Mouse (Mus musculus) G1E (cell line): ENCODE measurements at regions not wholly inside any gene's neighbourhood (a gene's known extent, or its start where the extent isn't known, plus 50 kb on each side); places are given as distances from the start of the nearest gene placed in this dataset.

Source experiments
- CTCF ChIP-seq: IDR thresholded peaks from 2 replicates; pipeline ENCODE4 v1.5.1; 2012; ENCODE audit warnings: low read depth, low read length, inconsistent platforms, mixed read lengths
- GATA1 ChIP-seq: IDR thresholded peaks from 2 replicates; pipeline ENCODE4 v1.6.1; 2012; ENCODE audit warnings: borderline replicate concordance, low read length, inconsistent platforms, mixed read lengths
- GATA2 ChIP-seq: IDR thresholded peaks from 2 replicates; pipeline ENCODE4 v1.6.1; 2012; ENCODE audit warnings: low read depth, low read length, inconsistent platforms, borderline replicate concordance
- POLR2AphosphoS5 ChIP-seq: IDR thresholded peaks from 2 replicates; pipeline ENCODE4 v1.6.1; 2012; ENCODE audit warnings: low read depth, low read length, inconsistent platforms; ENCODE audit not compliant: insufficient replicate concordance
- TAL1 ChIP-seq: conservative IDR thresholded peaks from 2 replicates; pipeline ENCODE4 v1.6.1; 2012; ENCODE audit warnings: low read depth, low read length, inconsistent platforms, mixed read lengths

DNA sequence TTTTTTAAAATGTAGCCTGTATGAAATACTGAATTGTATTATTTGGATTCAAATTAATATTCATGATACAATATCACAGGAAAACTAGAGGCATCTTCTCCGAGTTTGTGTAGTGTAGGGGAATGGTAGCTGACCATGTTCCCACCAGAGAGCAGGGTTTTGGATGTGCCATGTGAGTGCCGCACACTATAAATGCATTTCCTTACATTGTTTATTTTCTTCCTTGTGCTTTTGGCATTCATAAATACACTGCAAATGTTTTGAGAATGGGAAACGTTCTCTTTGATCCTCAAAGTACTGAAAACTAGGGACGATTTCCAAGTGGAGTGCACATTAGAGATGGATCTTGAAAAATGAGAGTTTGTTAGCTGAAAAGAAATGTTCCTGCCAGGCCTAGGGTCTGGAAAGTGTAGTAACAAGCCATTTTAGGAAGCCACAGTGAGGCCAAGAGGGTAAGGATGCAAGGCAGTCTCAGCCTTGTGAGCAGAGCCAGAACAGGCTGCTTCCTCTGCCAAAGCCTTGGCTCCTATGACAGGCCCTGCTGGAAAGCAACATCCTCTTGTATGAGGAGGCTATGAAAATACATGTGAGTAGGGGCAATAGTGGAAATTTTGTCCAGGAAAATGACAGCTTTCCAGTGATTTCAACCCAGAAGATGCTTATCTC, 331.8 kb downstream of the Inhba start:
- no peak for TF ChIP-seq CTCF
- no peak for TF ChIP-seq TAL1
- no peak for TF ChIP-seq POLR2AphosphoS5
- TF ChIP-seq GATA2 = no peak
- no peak for TF ChIP-seq GATA1
